Comparison of ENCODE assay signal across 15 mouse cellular contexts in the genomic region with DNA sequence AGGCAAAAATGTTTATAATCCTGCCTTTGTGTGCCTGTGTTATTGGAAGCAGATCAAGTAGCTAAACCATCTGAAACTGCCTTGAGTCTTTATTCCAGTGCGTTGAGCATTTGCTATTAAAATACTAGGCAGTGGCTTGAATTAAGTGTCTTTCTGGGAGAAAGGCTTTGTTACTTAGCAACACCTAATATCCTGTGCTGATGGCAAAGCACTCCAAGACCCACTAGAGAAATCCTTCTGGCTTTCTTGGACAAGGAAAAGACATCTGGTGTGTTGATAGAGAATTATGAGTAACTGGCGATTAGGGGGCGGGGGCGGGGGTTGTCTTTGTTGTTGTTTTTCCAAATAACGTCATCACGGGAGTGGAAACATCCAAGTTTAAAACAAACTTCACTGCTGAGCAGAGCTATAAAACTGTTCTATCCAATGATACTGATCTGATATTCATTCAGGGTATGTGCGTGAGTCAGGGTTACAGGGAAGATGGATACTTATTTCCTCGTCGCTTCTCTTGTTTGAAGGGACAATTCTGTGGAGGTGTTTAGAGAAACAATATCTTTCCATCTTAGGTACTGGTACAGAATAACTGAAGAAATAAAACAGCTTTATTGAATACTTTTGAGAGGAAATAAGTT.
A peak's percentile ranks its signal among the peaks of the same experiment; 100 is the strongest.
DNase-seq lines count a peak whose midpoint lies in the region; ATAC-seq and TF ChIP-seq lines count a peak whose summit lies in the region.
"Had no signal": no experiment of that assay in that cellular context is flagged by ENCODE, and none has a peak within 500 bp of the region (broad histone marks: within the 10 kb centered on the region; RNA-seq: fewer than 3 reads in every experiment).

No protein-coding gene starts in this region.

- peak overlapping the region; percentile 36 for H3K27ac ChIP-seq in hindbrain, embryonic 13.5 days
- H3K27ac ChIP-seq in hindbrain, embryonic 10.5 days: no peak overlapping the region
- no peak overlapping the region for H3K27ac ChIP-seq in forebrain, postnatal 0 days (ENCODE audit: low read depth, low read length)
- peak overlapping the region; percentile 60; the same call in 1 of the 2 replicates for H3K27ac ChIP-seq in midbrain, embryonic 15.5 days
- no peak overlapping the region for H3K27ac ChIP-seq in liver, postnatal 0 days (ENCODE audit: low read depth)
- H3K27ac ChIP-seq: gastrocnemius, adult 2 months; kidney, embryonic 15.5 days; stomach, embryonic 15.5 days had no signal

- no peak for DNase-seq in hindbrain, embryonic 10.5 days (ENCODE audit: low spot score)
- DNase-seq in brain, adult 2 months (ENCODE audit: low read depth, low spot score): peak; percentile 47
- peak; percentile 46 for DNase-seq in forebrain, postnatal 0 days
- no peak for DNase-seq in gastrocnemius, postnatal 25 days
- no peak for DNase-seq in liver, postnatal 0 days
- DNase-seq in adrenal gland, adult (ENCODE audit: inconsistent age in 2 of 2, low spot score in 1 of 2): no peak
- DNase-seq: cerebellum, postnatal 14 days; gastrocnemius, adult 2 months; heart, postnatal 36 days; thymus, postnatal 25 days had no signal

- TF ChIP-seq CTCF in forebrain, postnatal 0 days (IDR thresholded peaks at IDR 0.05; ENCODE audit: low read depth): no peak
- no peak for TF ChIP-seq CTCF in liver, postnatal 0 days (IDR thresholded peaks at IDR 0.05; ENCODE audit: low read depth)

- WGBS in hindbrain, embryonic 13.5 days: 68% methylated on average over 9 of the region's 9 CpGs
- 88% methylated on average over 9 of the region's 9 CpGs for WGBS in hindbrain, embryonic 10.5 days
- WGBS in forebrain, postnatal 0 days: 19% methylated on average over 9 of the region's 9 CpGs
- WGBS in midbrain, embryonic 15.5 days: 40% methylated on average over 9 of the region's 9 CpGs
- WGBS in liver, postnatal 0 days (ENCODE audit: insufficient replicate concordance): 85% methylated on average over 9 of the region's 9 CpGs

- no peak overlapping the region for H3K4me3 ChIP-seq in hindbrain, embryonic 13.5 days
- no peak overlapping the region for H3K4me3 ChIP-seq in hindbrain, embryonic 10.5 days
- no peak overlapping the region for H3K4me3 ChIP-seq in forebrain, postnatal 0 days (ENCODE audit: low read depth, low read length)
- H3K4me3 ChIP-seq in midbrain, embryonic 15.5 days: no peak overlapping the region
- no peak overlapping the region for H3K4me3 ChIP-seq in liver, postnatal 0 days (ENCODE audit: low read depth, low read length)
- H3K4me3 ChIP-seq: gastrocnemius, adult 2 months; kidney, embryonic 15.5 days; megakaryocyte, embryonic 14.5 days; stomach, embryonic 15.5 days had no signal

- peaks cover 26% of the 10 kb centered on the region for H3K4me1 ChIP-seq in hindbrain, embryonic 13.5 days (replicated peaks)
- no peaks in the 10 kb centered on the region for H3K4me1 ChIP-seq in hindbrain, embryonic 10.5 days (replicated peaks)
- H3K4me1 ChIP-seq in forebrain, postnatal 0 days (ENCODE audit: insufficient read depth): 0 out of 2 replicates have a peak, but pooled peaks cover 8% of the 10 kb centered on the region
- peaks cover 14% of the 10 kb centered on the region for H3K4me1 ChIP-seq in midbrain, embryonic 15.5 days
- peaks cover 6% of the 10 kb centered on the region; the same call in 1 of the 2 replicates for H3K4me1 ChIP-seq in liver, postnatal 0 days (ENCODE audit: insufficient read depth)
- H3K4me1 ChIP-seq: megakaryocyte, embryonic 14.5 days had no signal

- H3K9me3 ChIP-seq in hindbrain, embryonic 13.5 days: no peaks in the 10 kb centered on the region
- H3K9me3 ChIP-seq in hindbrain, embryonic 10.5 days: no peaks in the 10 kb centered on the region
- H3K9me3 ChIP-seq in forebrain, postnatal 0 days (ENCODE audit: low read length): no peaks in the 10 kb centered on the region
- no peaks in the 10 kb centered on the region for H3K9me3 ChIP-seq in midbrain, embryonic 15.5 days
- H3K9me3 ChIP-seq in liver, postnatal 0 days (ENCODE audit: low read length): no peaks in the 10 kb centered on the region
- H3K9me3 ChIP-seq: kidney, embryonic 15.5 days; stomach, embryonic 15.5 days had no signal

- H3K4me2 ChIP-seq in hindbrain, embryonic 13.5 days: no peak overlapping the region
- no peak overlapping the region for H3K4me2 ChIP-seq in forebrain, postnatal 0 days (ENCODE audit: low read depth)
- no peak overlapping the region; the same call in 1 of the 2 replicates for H3K4me2 ChIP-seq in midbrain, embryonic 15.5 days
- no peak overlapping the region for H3K4me2 ChIP-seq in liver, postnatal 0 days (ENCODE audit: low read depth, low read length)
- H3K4me2 ChIP-seq: kidney, embryonic 15.5 days; stomach, embryonic 15.5 days had no signal

- H3K36me3 ChIP-seq in hindbrain, embryonic 13.5 days: no peaks in the 10 kb centered on the region
- no peaks in the 10 kb centered on the region for H3K36me3 ChIP-seq in hindbrain, embryonic 10.5 days
- no peaks in the 10 kb centered on the region for H3K36me3 ChIP-seq in forebrain, postnatal 0 days (ENCODE audit: insufficient read depth)
- no peaks in the 10 kb centered on the region for H3K36me3 ChIP-seq in midbrain, embryonic 15.5 days (replicated peaks)
- no peaks in the 10 kb centered on the region for H3K36me3 ChIP-seq in liver, postnatal 0 days (replicated peaks; ENCODE audit: insufficient read depth, low read length)
- H3K36me3 ChIP-seq: kidney, embryonic 15.5 days; stomach, embryonic 15.5 days had no signal

- no peak for ATAC-seq in hindbrain, embryonic 13.5 days (ENCODE audit: low FRiP score)
- peak; percentile 82 for ATAC-seq in forebrain, postnatal 0 days
- peak; percentile 81 for ATAC-seq in midbrain, embryonic 15.5 days (replicated peaks)
- ATAC-seq in liver, postnatal 0 days: no peak

- no peak overlapping the region for H3K9ac ChIP-seq in hindbrain, embryonic 13.5 days
- no peak overlapping the region for H3K9ac ChIP-seq in forebrain, postnatal 0 days
- no peak overlapping the region for H3K9ac ChIP-seq in midbrain, embryonic 15.5 days
- no peak overlapping the region for H3K9ac ChIP-seq in liver, postnatal 0 days (replicated peaks)
- H3K9ac ChIP-seq: kidney, embryonic 15.5 days; stomach, embryonic 15.5 days had no signal

- no peaks in the 10 kb centered on the region for H3K27me3 ChIP-seq in hindbrain, embryonic 13.5 days
- H3K27me3 ChIP-seq in hindbrain, embryonic 10.5 days (ENCODE audit: insufficient read depth, poor library complexity, severe bottlenecking): no peaks in the 10 kb centered on the region
- H3K27me3 ChIP-seq in forebrain, postnatal 0 days (ENCODE audit: insufficient read depth, low read length): no peaks in the 10 kb centered on the region
- no peaks in the 10 kb centered on the region for H3K27me3 ChIP-seq in midbrain, embryonic 15.5 days (replicated peaks)
- H3K27me3 ChIP-seq in liver, postnatal 0 days (ENCODE audit: insufficient read depth, low read length): no peaks in the 10 kb centered on the region
- H3K27me3 ChIP-seq: kidney, embryonic 15.5 days; megakaryocyte, embryonic 14.5 days; stomach, embryonic 15.5 days had no signal

- no peak for TF ChIP-seq EP300 in liver, postnatal 0 days (IDR thresholded peaks at IDR 0.05; ENCODE audit: low read depth)

Comparison
In these comparisons a context has a peak if more than half of its experiments do, and no peak if none do; other contexts are left out.
1. H3K27ac ChIP-seq: peak in hindbrain, embryonic 13.5 days (single experiment) and midbrain, embryonic 15.5 days (single experiment); none in hindbrain, embryonic 10.5 days (single experiment), forebrain, postnatal 0 days (single experiment) and liver, postnatal 0 days (single experiment).
2. ATAC-seq: peak in forebrain, postnatal 0 days (single experiment) and midbrain, embryonic 15.5 days (single experiment); none in hindbrain, embryonic 13.5 days (single experiment) and liver, postnatal 0 days (single experiment).
3. DNase-seq: peak in brain, adult 2 months (single experiment) and forebrain, postnatal 0 days (single experiment); none in hindbrain, embryonic 10.5 days (single experiment), gastrocnemius, postnatal 25 days (single experiment), liver, postnatal 0 days (single experiment) and adrenal gland, adult (0 of 2).